Mouse (Mus musculus): ENCODE data around the gene Rabgap1l.

Gene Rabgap1l

DNA sequence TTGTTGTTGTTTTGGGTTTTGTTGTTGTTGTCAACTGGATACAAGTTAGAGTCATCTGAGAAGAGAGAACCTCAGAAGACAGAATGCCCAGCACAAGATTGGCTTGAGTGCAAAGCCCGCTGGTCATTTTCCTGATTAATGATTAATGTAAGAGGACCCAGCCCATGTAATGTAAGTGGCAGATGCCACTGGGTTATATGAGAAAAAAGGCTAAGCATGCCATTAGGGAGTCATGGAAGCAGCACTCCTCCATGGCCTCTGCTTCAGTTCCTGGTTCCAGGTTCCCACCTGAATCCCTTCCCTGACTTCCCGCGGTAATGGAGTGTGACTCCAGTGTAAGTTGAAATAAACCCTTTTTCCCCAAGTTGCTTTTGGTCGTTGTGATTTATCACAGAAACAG is 480.4 kb downstream of the Rabgap1l start:
- no peak for DNase-seq (ENCODE audit: low read depth, low spot score)

- DNase-seq (ENCODE audit: low read depth, low spot score): no peak
Measured at GRCm38 (mm10) chr1:160311861-160312260, 481.1 kb downstream of the Rabgap1l start.

- DNase-seq (ENCODE audit: low read depth, low spot score): no peak
Measured at GRCm38 (mm10) chr1:160309951-160310350, 483.1 kb downstream of the Rabgap1l start.

DNA sequence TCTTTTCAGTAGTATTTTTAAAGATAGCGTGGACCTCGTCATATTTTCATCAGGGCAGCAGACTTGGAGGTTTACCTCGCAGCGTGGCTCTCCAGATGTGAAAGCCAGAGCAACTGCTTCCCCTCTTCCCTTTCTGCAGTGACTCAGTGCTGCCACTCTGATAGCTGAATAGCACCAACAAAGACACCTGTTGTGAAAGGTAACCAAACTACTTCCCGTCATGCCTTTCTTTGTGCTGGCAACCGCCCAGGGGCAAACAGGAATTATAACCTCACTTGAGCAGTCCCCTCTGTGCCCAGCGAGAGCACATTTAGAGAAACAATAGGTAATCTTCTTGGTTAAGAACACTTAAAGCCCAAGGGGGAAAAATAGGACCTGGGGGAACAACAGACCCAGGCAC is 484.0 kb downstream of the Rabgap1l start:
- no peak for DNase-seq (ENCODE audit: low read depth, low spot score)

GRCm38 (mm10) chr1:160308498-160308897 is 484.5 kb downstream of the Rabgap1l start:
- DNase-seq (ENCODE audit: low read depth, low spot score): no peak

DNA sequence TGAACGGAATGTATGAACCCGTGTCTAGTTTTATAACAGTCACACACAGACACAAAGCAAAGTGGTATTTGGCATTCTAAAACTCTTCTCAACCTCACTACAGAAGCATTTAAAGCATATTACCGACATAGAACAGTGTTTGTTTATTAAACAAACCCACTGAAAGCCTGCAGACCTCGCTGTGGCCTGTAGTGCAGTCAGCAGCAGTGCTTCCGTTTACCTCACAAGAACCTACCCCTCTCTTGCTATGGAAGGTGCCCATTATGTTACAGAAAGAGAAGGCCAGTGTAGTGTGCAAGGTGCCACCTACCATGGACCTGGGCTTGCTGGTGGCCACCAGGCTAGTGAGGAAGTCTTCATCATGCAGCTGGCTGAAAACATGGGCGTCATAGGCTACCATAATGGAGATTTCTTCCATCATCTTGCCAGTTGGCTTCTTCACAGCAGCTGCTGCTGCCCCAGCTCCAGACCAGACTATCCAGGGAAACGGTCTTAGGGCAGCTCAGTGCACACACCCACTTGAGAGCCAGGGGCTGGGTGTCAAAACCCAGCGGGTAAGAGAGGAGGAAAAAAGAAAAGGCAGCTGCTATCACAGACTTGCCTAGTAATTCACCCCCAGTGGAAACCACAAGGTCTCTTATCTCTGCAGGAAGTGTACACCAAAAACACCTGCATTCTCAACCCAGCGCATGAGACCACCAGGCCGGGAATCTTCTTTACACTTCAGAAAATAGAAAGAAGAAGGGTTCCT is 486.0 kb downstream of the Rabgap1l start:
- DNase-seq (ENCODE audit: low read depth, low spot score): no peak

- DNase-seq (ENCODE audit: low read depth, low spot score): no peak
Measured at GRCm38 (mm10) chr1:160306336-160306735, 486.7 kb downstream of the Rabgap1l start.

DNA sequence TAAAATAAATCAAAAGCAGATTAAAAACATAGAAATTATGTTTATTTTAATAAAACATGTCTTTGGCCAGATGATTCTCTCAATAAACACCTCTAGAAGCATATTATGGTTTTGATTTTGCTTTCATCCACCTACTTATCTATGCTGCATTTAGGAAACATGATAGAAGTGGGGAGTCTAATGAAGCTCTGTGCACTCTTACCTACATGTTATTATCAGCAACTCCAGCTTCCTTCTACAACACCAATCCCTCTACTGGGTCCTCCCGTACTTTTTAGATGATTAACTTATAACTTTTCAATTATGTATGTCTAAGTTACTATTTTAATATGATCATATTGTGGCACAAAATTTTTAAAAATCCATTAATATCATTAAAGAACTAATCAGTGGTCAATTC is 487.2 kb downstream of the Rabgap1l start:
- no peak for DNase-seq (ENCODE audit: low read depth, low spot score)

DNA sequence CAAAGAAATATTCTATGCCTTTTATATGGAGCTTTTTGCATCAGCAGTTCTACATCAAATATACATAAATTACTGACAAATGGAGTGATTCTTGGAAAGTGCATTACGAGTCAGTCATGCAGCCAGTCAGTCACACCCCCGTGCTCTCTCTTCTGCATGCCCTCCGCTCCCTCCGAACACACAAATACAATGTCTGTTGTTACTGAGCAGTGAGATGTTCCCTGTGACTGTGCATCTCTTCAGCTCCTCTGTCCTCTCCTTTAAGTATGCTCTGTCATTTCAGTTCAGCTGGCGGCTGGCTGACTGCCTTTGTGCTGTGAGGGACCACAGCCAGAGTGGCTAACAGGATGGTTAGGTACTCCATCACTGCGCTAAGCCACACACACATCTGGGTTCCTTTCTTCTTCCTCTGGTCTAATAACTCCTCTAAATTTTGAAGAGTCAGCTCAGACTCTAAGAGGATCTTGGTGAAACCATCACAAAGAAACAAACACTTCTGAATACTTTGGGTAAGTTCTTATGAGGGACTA is 488.0 kb downstream of the Rabgap1l start:
- no peak for DNase-seq (ENCODE audit: low read depth, low spot score)

DNA sequence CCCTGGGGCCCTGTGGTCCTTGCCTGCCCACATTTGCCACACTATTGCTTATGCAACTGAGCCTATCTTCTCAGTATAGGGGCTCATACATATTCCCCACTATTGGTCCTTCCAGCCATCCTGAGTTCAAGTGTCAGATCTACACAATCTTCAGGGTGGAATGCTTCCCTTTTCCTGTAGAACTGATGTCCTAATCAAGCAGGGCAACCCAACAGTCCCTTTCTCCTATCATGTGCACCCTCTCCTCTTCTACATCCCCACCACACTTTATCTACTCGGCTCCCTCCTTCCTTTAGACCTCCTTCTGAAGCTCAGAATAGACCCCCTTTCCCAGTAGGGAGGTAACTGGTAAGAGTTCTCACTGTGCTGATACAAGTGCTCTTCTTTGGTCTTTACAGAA is 490.7 kb downstream of the Rabgap1l start:
- DNase-seq (ENCODE audit: low read depth, low spot score): no peak

DNA sequence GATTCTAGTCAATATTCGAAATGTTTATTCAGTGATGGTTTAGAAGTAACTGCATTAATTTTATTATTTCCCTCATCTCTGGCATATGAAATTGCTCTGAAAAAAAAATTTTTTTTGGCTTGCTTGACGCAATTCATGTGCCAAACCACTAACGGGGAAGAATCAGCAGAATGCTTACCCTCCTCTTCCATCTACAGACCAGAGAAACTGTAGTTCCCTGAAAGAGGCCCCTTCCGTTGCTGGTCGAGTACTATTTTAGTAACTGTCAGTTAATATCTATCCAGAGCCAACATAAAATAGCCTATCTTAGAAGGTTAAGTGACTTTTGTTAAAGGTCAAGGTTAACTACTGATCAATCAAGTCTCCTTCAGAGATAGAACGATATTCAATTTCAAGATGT is 491.9 kb downstream of the Rabgap1l start:
- DNase-seq (ENCODE audit: low read depth, low spot score): no peak

DNA sequence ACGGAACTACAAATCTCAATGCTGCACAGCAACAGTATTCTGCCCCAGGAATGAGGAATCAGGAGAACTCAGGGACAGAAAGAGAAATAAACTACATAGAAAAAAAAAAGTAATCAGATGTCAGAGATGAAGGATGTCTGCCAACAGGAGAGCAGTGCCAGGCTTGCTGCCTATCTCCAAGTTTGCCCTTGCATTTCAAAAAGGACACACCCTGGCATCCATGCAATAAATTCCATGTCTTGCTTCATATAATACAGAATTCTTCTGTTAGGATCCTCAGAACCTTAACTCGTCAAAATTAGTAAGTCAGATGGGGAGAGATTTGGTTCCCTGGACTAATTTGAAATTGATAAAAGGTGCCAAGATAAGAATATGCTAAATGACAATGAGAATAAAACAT is 492.3 kb downstream of the Rabgap1l start:
- DNase-seq (ENCODE audit: low read depth, low spot score): no peak

DNA sequence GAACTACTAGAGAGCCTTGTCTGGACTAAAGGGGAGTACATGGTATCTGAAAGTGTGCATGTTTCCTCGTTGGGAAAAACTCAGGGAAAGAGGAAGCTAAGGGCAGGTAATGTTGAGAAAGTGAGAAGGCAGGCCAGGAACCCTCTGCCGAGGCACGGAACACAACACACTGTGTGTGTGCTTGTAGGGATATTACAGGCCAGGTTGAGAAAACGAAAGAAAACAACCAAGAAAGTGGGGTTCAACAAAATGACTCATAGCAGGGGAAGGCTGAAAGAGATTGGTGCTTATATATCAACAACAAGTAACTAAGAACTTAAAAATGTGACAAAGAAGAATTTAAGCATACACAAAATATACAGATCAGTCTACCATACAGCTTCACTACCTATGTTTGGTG is 493.0 kb downstream of the Rabgap1l start:
- DNase-seq (ENCODE audit: low read depth, low spot score): no peak

DNA sequence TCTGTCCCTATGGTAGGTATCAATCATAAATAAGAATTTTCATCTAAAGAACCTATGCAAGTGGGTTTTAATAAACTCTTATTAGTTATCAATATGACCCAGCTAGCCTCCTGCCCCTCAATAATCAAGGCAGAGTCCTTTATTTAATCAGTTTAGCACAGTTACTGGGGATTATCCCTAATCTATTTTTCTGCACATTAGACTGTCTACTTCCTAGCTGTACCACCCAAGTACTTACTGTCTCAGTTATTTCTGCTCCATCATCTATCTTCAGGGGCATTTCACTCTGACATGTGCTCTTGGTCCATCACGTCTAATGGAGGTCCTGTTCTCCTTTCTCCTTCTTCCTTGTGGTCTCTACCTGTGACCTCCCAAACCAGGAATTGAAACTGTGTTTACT is 494.1 kb downstream of the Rabgap1l start:
- DNase-seq (ENCODE audit: low read depth, low spot score): no peak

GRCm38 (mm10) chr1:160297701-160298100 is 495.3 kb downstream of the Rabgap1l start:
- no peak for DNase-seq (ENCODE audit: low read depth, low spot score)

GRCm38 (mm10) chr1:160295323-160295722 is 497.7 kb downstream of the Rabgap1l start:
- no peak for DNase-seq (ENCODE audit: low read depth, low spot score)

- DNase-seq (ENCODE audit: low read depth, low spot score): no peak
Measured at GRCm38 (mm10) chr1:160293488-160293887, 499.5 kb downstream of the Rabgap1l start.

- DNase-seq (ENCODE audit: low read depth, low spot score): no peak
Measured at GRCm38 (mm10) chr1:160292058-160292457, 501.0 kb downstream of the Rabgap1l start.

- DNase-seq (ENCODE audit: low read depth, low spot score): no peak
Measured at GRCm38 (mm10) chr1:160290242-160290641, 502.8 kb downstream of the Rabgap1l start.

- peak; percentile 58 for DNase-seq (ENCODE audit: low read depth, low spot score)
Measured at GRCm38 (mm10) chr1:160287058-160287645, 505.9 kb downstream of the Rabgap1l start.

DNA sequence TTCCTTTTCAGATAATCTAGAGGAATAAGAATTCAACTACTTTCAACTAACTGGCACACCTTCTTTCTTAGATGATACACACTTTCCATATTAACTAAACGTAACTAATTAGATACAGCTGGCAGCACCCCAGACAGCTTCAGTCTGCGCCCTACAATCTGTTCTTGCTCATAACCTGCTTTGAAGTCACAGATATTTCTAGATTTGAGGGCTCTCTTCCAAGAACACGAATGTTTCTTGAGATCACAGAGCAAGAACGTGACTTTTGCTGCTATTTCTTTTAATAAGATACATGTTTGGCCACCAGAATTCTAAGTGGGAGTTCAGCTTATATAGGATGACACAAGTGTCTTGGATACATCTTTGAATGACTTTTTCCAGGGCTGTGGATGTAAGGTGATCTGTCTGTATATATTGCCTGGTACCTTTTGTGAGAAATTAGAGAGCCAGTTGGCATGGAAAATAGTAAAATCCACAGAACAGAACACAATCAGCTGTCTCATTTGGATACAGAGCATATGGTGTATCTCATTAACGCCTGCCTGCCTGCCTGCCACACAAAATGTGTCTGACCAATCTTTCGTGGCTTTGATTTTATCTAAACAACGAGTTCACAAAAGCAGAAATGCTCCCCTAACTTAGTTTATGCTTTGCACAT is 506.5 kb downstream of the Rabgap1l start:
- DNase-seq (ENCODE audit: low read depth, low spot score): no peak

- DNase-seq (ENCODE audit: low read depth, low spot score): no peak
Measured at GRCm38 (mm10) chr1:160284241-160284640, 508.8 kb downstream of the Rabgap1l start.

Measured in retina, adult 2 months (tissue).